Mouse (Mus musculus): ENCODE measurements at regions not wholly inside any gene's neighbourhood (a gene's known extent, or its start where the extent isn't known, plus 50 kb on each side); places are given as distances from the start of the nearest gene placed in this dataset.

- H3K79me2 ChIP-seq (ENCODE audit: control insufficient read depth, insufficient read depth, low read length), result no peaks in the 10 kb centered on the region
- H3K36me3 ChIP-seq (ENCODE audit: control insufficient read depth, insufficient read depth, low read length), result no peaks in the 10 kb centered on the region
- TF ChIP-seq POLR2A (IDR thresholded peaks at IDR 0.05; ENCODE audit: extremely low read depth, insufficient read depth, low read length) (no peak), CTCF (IDR thresholded peaks at IDR 0.05; ENCODE audit: low read depth, low read length) (no peak)
- no peaks in the 10 kb centered on the region for H3K4me1 ChIP-seq (ENCODE audit: control insufficient read depth, insufficient read depth, low read length)
- 85% methylated on average over 8 of the region's 8 CpGs for WGBS
- no peaks in the 10 kb centered on the region for H3K27me3 ChIP-seq (ENCODE audit: control insufficient read depth, insufficient read depth, low read length)
- H3K4me3 ChIP-seq (ENCODE audit: insufficient read depth, low read depth, low read length), result no peak overlapping the region
- no peak overlapping the region for H3K9ac ChIP-seq (ENCODE audit: low read depth, low read length)
- DNase-seq (ENCODE audit: extremely low read depth, low read depth, low spot score), result no peak
- H3K27ac ChIP-seq (replicated peaks; ENCODE audit: insufficient read depth, low read depth, low read length), result no peak overlapping the region
These were observed 183.5 kb upstream of the Tbl1xr1 start for GRCm38 (mm10) chr3:21892864-21893404.

- no peak for DNase-seq (ENCODE audit: extremely low read depth, low read depth, low spot score)
- Histone ChIP-seq H3K36me3 (ENCODE audit: control insufficient read depth, insufficient read depth, low read length) (no peaks in the 10 kb centered on the region), H3K27ac (replicated peaks; ENCODE audit: insufficient read depth, low read depth, low read length) (no peak overlapping the region), H3K4me1 (ENCODE audit: control insufficient read depth, insufficient read depth, low read length) (no peaks in the 10 kb centered on the region), H3K79me2 (ENCODE audit: control insufficient read depth, insufficient read depth, low read length) (no peaks in the 10 kb centered on the region), H3K9ac (ENCODE audit: low read depth, low read length) (no peak overlapping the region), H3K4me3 (ENCODE audit: insufficient read depth, low read depth, low read length) (no peak overlapping the region), H3K27me3 (ENCODE audit: control insufficient read depth, insufficient read depth, low read length) (no peaks in the 10 kb centered on the region)
- 61% methylated on average over 2 of the region's 2 CpGs for WGBS
- no peak for TF ChIP-seq POLR2A (IDR thresholded peaks at IDR 0.05; ENCODE audit: extremely low read depth, insufficient read depth, low read length)
- no peak for TF ChIP-seq CTCF (IDR thresholded peaks at IDR 0.05; ENCODE audit: low read depth, low read length)
These were observed 180.9 kb upstream of the Tbl1xr1 start for GRCm38 (mm10) chr3:21895551-21895950.

GRCm38 (mm10) chr3:21898241-21898640, 178.2 kb upstream of the Tbl1xr1 start:
- H3K27me3 ChIP-seq (ENCODE audit: control insufficient read depth, insufficient read depth, low read length), result no peaks in the 10 kb centered on the region
- DNase-seq (ENCODE audit: extremely low read depth, low read depth, low spot score), result no peak
- no peak overlapping the region for H3K27ac ChIP-seq (replicated peaks; ENCODE audit: insufficient read depth, low read depth, low read length)
- H3K4me3 ChIP-seq (ENCODE audit: insufficient read depth, low read depth, low read length), result no peak overlapping the region
- H3K36me3 ChIP-seq (ENCODE audit: control insufficient read depth, insufficient read depth, low read length), result no peaks in the 10 kb centered on the region
- 85% methylated on average over 5 of the region's 5 CpGs for WGBS
- no peaks in the 10 kb centered on the region for H3K79me2 ChIP-seq (ENCODE audit: control insufficient read depth, insufficient read depth, low read length)
- TF ChIP-seq POLR2A (IDR thresholded peaks at IDR 0.05; ENCODE audit: extremely low read depth, insufficient read depth, low read length) (no peak), CTCF (IDR thresholded peaks at IDR 0.05; ENCODE audit: low read depth, low read length) (no peak)
- H3K9ac ChIP-seq (ENCODE audit: low read depth, low read length), result no peak overlapping the region
- H3K4me1 ChIP-seq (ENCODE audit: control insufficient read depth, insufficient read depth, low read length), result no peaks in the 10 kb centered on the region

- H3K27me3 ChIP-seq (ENCODE audit: control insufficient read depth, insufficient read depth, low read length), result no peaks in the 10 kb centered on the region
- 39% methylated on average over 2 of the region's 2 CpGs for WGBS
- peak; percentile 68 for DNase-seq (ENCODE audit: extremely low read depth, low read depth, low spot score)
These were observed 170.9 kb upstream of the Tbl1xr1 start for GRCm38 (mm10) chr3:21905384-21906073.

GRCm38 (mm10) chr3:21908828-21909227, 167.6 kb upstream of the Tbl1xr1 start:
- WGBS, result 33% methylated on average over 4 of the region's 4 CpGs

More at GRCm38 (mm10) chr3:21905384-21906073, 170.9 kb upstream of the Tbl1xr1 start:
- no peak for TF ChIP-seq CTCF (IDR thresholded peaks at IDR 0.05; ENCODE audit: low read depth, low read length)
- no peak for TF ChIP-seq POLR2A (IDR thresholded peaks at IDR 0.05; ENCODE audit: extremely low read depth, insufficient read depth, low read length)
- Histone ChIP-seq H3K79me2 (ENCODE audit: control insufficient read depth, insufficient read depth, low read length) (no peaks in the 10 kb centered on the region), H3K4me3 (ENCODE audit: insufficient read depth, low read depth, low read length) (no peak overlapping the region), H3K9ac (ENCODE audit: low read depth, low read length) (no peak overlapping the region), H3K27ac (replicated peaks; ENCODE audit: insufficient read depth, low read depth, low read length) (no peak overlapping the region), H3K36me3 (ENCODE audit: control insufficient read depth, insufficient read depth, low read length) (no peaks in the 10 kb centered on the region), H3K4me1 (ENCODE audit: control insufficient read depth, insufficient read depth, low read length) (peaks cover 7% of the 10 kb centered on the region)

GRCm38 (mm10) chr3:21910080-21910479, 166.4 kb upstream of the Tbl1xr1 start:
- H3K27me3 ChIP-seq (ENCODE audit: control insufficient read depth, insufficient read depth, low read length), result no peaks in the 10 kb centered on the region
- 53% methylated on average over 1 of the region's 1 CpGs for WGBS
- H3K79me2 ChIP-seq (ENCODE audit: control insufficient read depth, insufficient read depth, low read length), result no peaks in the 10 kb centered on the region
- H3K4me1 ChIP-seq (ENCODE audit: control insufficient read depth, insufficient read depth, low read length), result peaks cover 7% of the 10 kb centered on the region
- TF ChIP-seq CTCF (IDR thresholded peaks at IDR 0.05; ENCODE audit: low read depth, low read length) (no peak), POLR2A (IDR thresholded peaks at IDR 0.05; ENCODE audit: extremely low read depth, insufficient read depth, low read length) (no peak)
- H3K9ac ChIP-seq (ENCODE audit: low read depth, low read length), result no peak overlapping the region
- DNase-seq (ENCODE audit: extremely low read depth, low read depth, low spot score), result no peak
- H3K36me3 ChIP-seq (ENCODE audit: control insufficient read depth, insufficient read depth, low read length), result no peaks in the 10 kb centered on the region
- no peak overlapping the region for H3K4me3 ChIP-seq (ENCODE audit: insufficient read depth, low read depth, low read length)
- H3K27ac ChIP-seq (replicated peaks; ENCODE audit: insufficient read depth, low read depth, low read length), result no peak overlapping the region

More at GRCm38 (mm10) chr3:21908828-21909227, 167.6 kb upstream of the Tbl1xr1 start:
- no peaks in the 10 kb centered on the region for H3K79me2 ChIP-seq (ENCODE audit: control insufficient read depth, insufficient read depth, low read length)
- H3K27me3 ChIP-seq (ENCODE audit: control insufficient read depth, insufficient read depth, low read length), result no peaks in the 10 kb centered on the region
- H3K27ac ChIP-seq (replicated peaks; ENCODE audit: insufficient read depth, low read depth, low read length), result no peak overlapping the region
- H3K36me3 ChIP-seq (ENCODE audit: control insufficient read depth, insufficient read depth, low read length), result no peaks in the 10 kb centered on the region
- no peak overlapping the region for H3K9ac ChIP-seq (ENCODE audit: low read depth, low read length)
- peaks cover 7% of the 10 kb centered on the region for H3K4me1 ChIP-seq (ENCODE audit: control insufficient read depth, insufficient read depth, low read length)
- no peak overlapping the region for H3K4me3 ChIP-seq (ENCODE audit: insufficient read depth, low read depth, low read length)
- TF ChIP-seq CTCF (IDR thresholded peaks at IDR 0.05; ENCODE audit: low read depth, low read length), result no peak
- TF ChIP-seq POLR2A (IDR thresholded peaks at IDR 0.05; ENCODE audit: extremely low read depth, insufficient read depth, low read length), result no peak
- DNase-seq (ENCODE audit: extremely low read depth, low read depth, low spot score), result peak; percentile 96
